Mouse (Mus musculus): ENCODE measurements at regions not wholly inside any gene's neighbourhood (a gene's known extent, or its start where the extent isn't known, plus 50 kb on each side); places are given as distances from the start of the nearest gene placed in this dataset.

GRCm38 (mm10) chr11:117036977-117037376 lies 78.0 kb upstream of the Sec14l1 start:
- DNase-seq: no peak

- DNase-seq: no peak
Measured at GRCm38 (mm10) chr11:117038282-117039106, 76.5 kb upstream of the Sec14l1 start.

DNA sequence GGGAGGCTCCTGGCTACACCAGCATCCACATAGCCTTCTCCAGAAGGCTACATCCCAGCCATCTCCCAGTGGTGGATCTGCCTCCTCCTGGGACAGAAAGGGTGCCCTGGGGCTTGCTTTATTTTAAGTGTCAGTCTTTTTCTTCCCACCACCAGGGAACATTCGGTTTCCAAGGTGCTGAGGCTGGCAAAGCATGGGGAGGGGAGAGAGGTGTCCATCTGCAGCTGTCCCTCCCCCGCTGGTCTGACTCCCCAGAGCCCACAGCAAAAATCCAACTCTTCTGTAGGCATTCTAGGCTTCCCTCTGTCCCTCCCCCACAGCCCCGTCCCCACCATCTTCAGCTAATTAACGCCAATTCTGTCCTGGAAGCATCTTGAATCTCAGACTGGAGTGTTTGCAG lies 74.1 kb upstream of the Sec14l1 start:
- DNase-seq: no peak

GRCm38 (mm10) chr11:117042336-117042735 lies 72.6 kb upstream of the Sec14l1 start:
- DNase-seq: no peak

- no peak for DNase-seq
Measured at GRCm38 (mm10) chr11:117043524-117043923, 71.4 kb upstream of the Sec14l1 start.

- DNase-seq: no peak
Measured at GRCm38 (mm10) chr11:117044731-117045130, 70.2 kb upstream of the Sec14l1 start.

DNA sequence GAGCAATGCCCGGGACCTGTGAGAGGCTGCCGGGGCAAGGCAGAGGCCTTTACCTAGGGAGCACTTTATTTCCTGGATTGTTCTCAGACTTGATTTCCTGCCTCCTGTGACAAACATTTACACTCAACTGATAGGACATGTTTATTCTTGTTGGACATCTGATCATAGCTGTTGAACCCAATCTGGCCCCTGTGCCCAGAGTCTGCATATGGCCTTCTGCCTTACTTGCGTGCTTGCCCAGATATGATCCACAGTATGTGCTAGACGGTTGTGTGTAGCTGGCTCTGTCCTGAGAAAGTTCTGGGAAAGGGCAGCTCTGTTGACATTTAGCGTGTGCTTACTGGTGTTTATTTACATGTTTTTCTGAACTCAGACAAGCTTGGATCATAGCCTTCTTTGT lies 68.3 kb upstream of the Sec14l1 start:
- DNase-seq: no peak

DNA sequence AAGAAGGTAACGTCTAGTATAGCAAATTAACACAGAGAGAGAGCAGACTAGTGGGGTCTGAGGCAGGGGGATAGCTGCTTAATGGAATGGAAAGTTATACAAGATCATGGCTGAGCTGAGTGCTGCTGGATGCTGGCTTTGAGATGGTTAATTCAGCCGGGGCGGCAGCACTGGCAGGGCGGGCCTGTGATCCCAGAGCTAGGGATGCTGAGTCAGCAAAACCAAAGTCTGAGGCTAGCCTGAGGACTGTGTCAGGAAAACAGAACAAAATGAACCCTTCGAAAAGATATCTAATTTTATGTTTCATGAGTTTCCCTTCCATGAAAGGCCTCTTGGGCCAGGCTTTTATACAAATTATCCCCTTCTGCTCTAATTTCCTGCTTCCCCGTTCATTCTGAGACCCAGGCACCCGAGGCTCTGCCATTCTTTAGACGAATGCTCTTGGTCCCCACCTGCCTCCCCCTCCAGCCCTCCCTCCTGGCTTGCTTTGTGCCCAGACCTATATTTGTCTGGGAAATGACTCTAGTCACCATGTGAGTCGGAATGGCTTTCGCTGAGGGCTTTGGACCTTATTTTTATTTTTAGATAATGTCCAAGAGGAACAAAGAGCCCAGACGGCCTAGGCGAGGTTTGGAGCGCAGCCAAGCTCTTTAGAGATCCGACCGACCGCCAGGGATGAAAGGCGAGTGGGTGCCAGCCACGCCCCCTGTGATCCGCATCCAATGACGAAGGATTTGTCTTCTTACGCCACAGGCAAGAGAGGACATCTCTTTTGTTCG lies 67.6 kb upstream of the Sec14l1 start:
- no peak for DNase-seq

GRCm38 (mm10) chr11:117048911-117049310 lies 66.1 kb upstream of the Sec14l1 start:
- DNase-seq: no peak

GRCm38 (mm10) chr11:117050788-117051187 lies 64.2 kb upstream of the Sec14l1 start:
- no peak for DNase-seq

- peak; percentile 67 for DNase-seq
Measured at GRCm38 (mm10) chr11:117056958-117057357, 58.0 kb upstream of the Sec14l1 start.

DNA sequence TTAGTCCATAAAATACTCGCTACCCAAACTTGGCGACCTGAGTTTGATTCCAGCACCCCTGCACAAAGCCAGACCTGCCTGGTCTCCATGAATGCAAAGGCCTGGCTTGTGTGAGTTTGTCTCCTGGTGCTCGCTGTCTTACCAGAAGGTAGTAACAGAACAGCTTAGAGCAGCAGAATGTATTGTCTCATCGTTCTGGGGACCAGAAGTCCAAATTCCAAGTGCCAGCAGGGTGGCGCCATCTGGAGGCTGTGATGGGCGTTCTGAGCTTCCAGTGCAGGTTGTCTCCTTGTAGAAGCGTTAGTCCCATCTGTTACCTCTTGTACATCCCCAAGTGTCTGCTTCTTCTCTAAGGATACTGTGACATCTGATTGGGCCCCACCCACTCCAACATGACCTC lies 57.5 kb upstream of the Sec14l1 start:
- peak; percentile 58 for DNase-seq

DNA sequence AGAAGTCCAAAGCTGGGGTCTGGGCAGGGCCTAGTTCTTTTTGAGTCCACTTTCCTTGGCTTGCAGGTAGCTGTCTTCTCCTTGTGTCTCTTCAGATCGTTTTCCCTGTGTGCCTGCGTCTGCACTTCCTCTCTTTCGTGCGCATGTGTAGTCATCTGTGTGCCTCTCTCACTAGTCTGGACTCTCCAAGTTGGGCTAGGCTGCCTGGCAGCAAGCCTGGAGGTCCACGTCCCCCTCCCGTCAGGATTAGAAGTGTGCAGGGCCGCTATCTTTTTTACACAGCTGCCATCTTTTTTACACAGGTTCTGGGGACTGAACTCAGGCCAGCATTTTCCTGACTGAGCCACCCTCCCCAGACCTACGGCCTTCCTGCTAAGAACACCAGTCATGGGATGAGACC lies 55.8 kb upstream of the Sec14l1 start:
- no peak for DNase-seq

- DNase-seq: no peak
Measured at GRCm38 (mm10) chr11:117059981-117060705, 54.8 kb upstream of the Sec14l1 start.

DNA sequence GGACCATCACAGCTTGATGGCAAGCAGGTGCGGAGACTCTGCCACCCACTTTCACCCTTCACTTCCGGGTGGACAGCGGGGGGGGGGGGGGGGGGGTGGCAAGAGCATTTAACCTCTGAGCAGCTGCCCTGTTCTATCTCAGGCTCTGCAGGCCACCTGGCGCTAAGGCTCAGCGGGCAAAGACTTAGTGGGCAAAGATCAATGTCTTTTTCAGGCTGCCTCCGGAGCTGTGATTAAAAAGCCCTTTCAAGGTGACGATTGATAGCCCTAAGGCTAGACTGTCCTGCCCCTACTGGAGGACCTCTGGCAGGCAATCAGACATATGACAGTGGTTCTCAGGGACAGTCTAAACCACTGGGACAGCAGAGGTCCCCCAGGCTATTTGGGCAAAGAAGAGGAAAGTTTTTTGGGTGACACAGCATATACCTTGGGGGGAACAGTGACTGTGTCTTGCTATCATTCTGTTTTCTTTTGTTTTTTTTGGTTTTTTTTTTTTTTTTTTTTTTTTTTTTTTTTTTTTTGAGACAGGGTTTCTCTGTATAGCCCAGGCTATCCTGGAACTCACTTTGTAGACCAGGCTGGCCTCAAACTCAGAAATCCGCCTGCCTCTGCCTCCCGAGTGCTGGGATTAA lies 54.1 kb upstream of the Sec14l1 start:
- DNase-seq: no peak

DNA sequence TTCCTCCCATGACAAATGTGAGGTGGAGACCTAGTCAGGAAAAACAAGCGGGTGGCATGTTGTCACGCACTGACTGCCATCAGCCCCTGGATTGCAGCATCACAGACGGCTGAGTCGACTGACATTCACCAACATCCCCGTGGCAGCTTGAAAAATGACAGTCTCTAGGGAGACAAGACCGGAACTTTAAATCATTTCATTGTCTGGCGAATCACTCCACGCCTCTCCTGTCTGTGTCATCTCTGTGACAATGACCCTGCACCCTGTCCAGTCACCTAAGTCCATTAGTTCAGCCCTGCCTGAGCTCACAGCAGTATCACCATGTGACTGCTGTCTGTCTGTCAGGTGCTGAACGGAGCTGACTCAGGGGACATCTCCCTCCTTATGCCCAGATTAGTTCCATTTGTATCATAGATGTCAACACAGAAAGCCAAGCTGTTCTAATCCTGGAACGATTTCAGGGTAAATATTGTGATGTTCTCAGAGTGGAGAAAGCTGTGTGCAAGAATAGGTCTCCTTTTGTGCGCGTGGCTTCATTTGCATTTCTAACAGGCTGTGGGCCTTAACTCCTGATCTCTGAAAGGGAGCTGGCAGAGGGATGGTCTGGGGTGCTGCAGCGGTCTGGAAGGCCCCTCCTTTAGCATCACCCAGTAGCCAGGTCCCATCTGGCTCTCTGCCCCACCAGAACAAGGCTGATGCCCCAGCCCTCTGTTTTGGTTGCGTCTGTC lies 52.0 kb upstream of the Sec14l1 start:
- no peak for DNase-seq
